Mouse (Mus musculus) ZHBTc4 (cell line): ENCODE results near the gene Frmpd1.

Source experiments
- DNase-seq: peaks from one replicate; pipeline ENCODE4 v3.0.0-alpha.2; 2011; ENCODE audit warnings: low read depth, low spot score

The Frmpd1 gene

DNA sequence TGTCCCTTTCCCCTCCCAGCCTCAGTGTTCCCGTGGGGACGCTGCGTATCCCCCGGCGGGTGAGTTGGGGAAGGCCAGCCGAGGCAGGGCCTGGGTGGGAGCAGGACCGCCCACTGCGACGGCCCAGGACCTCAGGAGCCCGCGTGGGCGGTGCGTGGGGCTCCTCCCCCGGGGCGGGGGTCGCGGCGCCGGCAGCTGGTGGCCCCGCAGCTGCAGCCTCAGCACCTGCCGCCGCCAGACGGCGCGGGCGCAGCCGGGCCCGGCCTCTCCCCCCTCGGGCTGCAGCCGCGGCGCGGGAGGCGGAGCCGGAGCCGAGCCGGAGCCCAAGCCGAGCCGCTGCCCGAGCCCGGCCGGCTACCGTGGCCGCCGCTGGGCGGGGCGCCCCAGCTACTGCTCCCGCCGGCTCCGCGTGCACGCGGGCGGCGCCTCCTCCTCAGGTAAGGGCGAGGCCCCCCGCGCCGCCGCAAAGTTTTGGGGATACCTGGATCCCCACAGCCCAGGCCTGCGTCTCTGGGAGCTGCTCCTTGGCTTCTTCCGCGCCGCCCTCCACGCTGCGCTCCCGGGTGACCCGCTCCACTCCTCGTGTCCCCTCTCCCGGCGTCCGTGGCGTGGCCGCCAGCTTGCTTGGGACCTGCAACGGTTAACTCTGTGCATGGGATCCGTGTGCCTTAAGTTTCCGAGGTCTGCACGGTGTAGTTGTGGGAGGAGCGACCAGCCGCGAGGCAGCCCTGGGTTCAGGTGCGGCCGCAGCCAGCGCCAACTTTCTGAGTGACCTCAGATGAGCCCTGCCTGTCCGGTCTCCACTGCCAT, at the start of gene Frmpd1:
Gene Frmpd1 (plus strand): TSS at position 355 of the 810 bp plus-strand sequence.
- DNase-seq: peak; percentile 48

DNA sequence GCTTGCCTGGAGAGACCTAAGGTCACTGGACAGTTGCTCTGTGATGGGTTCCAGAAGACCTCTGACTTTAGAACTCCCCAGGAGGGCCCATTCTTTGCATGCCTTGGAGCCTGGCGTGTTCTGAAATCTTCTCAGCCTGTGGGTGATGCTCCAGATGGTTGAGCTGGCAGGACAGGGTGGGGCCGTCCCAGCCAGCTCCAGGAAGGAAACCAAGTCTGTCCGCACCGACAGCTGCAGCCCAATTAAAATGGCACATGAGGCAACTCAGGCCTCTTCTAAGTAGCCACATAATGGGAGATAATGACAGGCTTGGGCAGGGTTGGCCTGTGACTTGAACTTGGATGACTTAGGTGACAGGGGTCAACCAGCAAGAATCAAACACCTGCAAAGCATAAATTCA, 47.0 kb upstream of the Frmpd1 start:
- DNase-seq: peak; percentile 18

DNA sequence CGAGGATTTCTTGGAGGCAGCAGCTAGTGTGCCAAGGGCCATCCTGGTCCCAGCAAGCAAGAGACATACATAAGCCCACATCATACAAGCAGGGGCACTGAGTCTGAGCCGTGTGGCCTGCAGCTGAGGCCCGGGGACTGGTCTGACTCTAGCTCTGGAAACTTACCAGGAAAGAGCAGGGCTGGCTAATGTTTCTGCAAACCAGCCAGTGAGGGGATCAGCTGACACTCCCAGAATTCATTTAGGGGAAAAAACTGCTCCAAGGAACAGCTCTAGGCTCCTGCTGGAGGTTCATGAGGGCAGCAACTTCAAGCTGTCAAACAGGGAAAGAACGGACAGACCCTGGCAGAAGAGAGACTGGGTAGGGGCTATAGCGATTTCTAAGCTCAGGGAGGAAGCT, 42.8 kb upstream of the Frmpd1 start:
- no peak for DNase-seq

DNA sequence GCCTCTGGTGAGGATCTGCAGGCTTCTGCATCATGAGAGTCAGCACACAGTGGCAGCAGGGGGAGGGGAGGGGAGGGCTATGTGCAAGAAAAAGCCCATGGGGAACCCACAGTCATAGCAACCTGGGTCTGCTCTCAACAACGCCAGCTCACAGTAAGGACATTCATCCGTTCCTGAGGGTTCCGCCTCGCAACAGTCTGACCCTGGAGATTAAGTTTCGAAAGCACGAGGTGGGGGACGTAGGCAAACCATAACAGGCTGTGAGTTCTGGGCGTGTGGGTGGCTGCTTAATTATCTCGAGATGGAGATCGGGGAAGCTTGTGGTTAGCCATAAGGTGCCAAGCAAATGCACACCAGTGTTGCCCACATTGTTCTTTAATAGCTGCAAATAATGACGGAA, 42.3 kb upstream of the Frmpd1 start:
- DNase-seq: no peak

DNA sequence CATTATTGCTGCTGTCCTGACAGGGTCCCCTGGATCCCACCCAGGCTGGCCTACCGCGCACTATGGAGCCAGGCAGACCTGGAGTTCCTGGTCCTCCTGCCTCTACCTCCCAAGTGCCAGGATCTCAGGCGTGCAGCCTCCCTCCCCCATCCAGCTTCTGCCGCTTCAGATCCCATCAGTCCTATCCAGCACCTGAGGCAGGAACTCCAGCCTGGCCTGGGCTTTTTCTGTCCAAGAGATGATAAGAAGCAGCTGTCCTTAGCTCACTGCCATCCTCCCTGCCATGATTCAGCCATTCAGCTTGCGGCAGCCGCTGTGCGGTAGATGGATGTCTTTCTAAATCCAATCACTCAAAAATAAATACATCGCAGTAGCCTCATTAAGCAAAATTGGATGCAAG, 41.7 kb upstream of the Frmpd1 start:
- DNase-seq: no peak

DNA sequence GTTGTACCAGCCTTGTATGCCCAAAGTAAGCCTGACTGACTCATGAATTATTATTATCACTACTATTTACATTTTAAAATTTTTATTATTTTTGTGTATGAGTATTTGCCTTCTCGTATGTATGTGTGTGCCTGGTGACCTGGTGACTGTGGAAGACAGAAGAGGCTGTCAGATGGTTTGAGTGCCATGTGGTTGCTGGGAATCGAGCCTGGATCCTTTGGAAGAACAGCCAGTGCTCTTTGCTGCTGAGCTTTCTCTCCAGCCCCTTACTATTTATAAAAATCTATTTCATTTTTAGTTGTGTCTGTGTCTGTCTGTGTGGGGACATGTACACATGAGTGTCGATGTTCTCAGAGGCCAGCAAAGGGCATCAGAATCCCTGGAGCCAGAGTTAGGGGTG, 28.2 kb upstream of the Frmpd1 start:
- DNase-seq: no peak

DNA sequence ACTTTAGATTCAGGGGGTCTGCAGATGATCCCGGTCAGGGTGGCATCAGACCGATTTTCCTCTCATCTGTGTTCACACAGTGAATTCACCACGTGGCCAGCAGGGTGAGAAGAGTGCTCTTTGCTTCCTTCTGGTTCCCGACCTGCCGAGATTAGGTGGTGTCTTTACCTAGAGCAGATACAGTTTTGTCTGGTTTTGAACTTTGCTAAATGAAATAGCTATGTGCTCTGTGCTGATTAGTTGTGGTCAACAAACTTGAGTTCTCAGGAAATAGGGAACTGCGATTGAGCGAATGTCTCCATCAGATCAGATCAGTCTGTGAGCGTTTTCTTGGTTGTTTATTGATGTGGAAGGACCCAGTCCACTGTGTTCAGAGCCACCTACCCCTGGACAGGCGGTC, 26.1 kb upstream of the Frmpd1 start:
- DNase-seq: no peak

DNA sequence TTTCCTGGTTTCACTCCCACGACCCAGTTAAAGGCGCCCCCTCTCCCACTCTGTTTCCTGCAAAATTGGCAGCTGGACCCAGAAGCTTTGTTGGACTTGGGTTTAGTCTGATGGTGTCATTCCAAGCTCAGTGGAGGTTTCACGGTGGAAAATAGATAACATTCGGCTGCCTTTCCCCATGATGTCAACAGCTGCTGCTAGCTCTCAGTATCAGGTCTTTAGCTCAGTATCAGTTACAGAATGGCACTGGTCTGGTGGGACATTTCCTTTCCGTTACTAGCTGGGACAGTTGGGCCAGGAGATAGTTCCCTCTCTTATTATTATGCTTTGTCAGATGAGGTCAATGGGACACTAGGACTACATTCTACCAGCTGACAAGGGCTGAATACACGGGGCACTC, 23.9 kb upstream of the Frmpd1 start:
- DNase-seq: no peak

DNA sequence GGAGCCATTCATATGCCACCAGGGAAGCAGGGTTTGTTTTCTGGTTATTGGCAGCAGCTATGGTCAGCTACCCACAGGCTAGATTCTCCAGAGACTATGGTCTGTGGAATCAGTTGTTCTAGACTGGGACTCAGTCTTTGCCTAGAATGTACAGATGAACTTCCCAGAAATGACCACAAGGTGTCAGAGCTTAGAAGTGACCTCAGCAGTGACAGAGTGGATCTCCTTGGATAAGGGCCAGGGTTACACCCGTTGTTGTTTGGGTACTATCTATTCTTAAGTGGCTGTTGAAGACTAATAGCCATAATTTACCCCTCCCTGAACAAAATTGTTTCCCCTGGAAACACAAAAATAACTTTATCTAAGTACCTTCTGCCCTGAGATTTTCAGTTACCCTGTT, 21.0 kb upstream of the Frmpd1 start:
- peak; percentile 52 for DNase-seq

DNA sequence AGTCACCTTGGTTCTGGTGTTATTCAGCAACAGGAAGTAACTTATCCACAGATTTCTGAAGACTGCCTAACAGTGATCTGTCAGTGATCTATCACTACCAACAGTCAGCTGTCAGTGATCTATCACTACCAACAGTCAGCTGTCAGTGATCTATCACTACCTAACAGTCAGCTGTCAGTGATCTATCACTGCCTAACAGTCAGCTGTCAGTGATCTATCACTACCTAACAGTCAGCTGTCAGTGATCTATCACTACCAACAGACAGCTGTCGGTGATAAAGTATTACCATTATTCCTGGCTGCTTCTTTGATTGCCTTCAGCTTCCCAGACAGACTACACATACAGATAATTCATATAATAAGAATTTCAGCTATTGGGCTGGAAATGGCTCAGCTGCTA, 19.2 kb upstream of the Frmpd1 start:
- no peak for DNase-seq

DNA sequence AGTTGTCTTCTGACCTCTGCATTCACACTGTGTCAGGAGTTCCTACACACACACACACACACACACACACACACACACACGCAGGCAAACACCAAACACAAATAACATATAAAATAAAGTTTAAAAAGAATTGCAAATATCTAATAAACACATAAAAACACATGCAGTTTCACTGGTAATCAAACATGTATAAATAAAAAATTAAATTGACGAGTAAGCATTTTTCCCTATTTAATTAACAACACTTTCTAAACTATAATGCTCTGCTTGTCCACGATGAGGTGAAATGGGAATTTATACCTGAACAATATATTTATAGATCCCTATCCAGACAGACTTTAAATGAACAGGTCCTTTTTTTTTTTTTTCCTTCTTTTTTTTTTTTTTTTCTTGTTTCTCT, 18.7 kb upstream of the Frmpd1 start:
- DNase-seq: no peak

DNA sequence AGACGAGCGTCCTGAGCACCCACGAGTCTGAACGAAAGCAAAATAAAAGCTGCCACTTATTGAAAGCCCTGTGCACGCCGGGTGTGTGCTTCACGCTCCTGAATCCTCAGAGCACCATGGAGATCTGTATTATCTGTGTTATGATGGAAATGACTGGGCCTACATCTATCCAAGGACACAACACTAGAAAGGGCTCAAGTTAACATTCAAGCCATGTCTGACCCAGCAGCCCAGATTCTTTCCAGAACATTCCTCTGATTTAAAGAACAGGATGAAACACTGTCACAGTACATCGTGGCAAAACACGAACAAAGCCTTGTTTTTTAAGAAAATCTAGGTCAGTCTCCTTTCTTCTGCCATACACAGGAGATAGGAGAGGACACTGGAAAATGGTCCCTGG, 13.3 kb upstream of the Frmpd1 start:
- no peak for DNase-seq

DNA sequence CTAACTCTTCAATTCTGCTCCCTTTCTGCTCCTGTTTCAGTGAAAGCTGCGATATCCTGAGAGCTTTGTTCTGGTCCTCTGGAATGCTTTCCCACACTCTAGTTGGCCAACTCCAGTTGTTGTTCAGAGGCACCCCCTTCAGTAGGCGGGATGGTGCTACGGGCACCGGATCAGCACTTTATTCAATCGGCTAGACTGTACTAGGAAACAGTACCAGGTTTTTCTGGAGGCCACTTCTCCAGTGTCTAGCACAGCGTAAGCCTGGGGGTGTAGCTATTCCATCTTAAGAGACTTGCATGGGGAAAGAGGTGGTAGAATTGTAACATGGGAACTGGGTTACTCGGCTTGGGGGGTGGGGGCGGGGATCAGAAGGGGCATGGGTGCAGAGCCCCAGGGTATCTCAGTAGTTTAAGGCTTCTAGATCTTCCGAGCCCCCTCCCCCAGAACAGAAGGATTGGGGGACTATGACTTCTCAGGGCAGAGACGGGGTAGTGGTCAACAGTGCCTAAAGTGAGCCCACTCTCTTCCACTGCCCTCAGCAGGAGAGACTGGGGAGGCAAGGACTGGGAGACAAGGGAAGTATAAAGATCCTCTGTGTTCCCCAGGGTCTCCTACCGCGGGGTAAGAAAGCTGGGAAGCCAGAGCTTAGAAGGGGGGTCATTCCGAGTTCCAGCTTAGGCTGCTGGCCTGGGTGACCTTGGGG, 706 bp upstream of the Frmpd1 start:
- peak; percentile 31 for DNase-seq

DNA sequence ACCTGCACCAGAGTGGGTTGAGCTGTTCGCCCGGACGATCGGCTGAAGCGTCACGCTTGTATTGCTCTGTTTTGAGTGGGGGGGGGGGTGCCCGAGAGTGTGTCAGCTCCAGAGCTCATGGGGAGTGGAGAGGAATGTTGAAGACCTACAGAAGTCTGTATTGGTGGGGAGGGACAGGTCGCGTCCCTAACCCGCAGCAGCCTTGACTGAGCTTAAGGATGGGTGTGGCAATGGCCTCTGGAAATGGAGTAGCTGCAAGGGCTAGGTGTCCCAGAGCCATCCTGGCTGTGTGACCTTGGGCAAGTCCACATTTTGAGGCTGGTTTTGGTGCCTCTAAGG, 625 bp downstream of the Frmpd1 start:
- DNase-seq: peak; percentile 27

DNA sequence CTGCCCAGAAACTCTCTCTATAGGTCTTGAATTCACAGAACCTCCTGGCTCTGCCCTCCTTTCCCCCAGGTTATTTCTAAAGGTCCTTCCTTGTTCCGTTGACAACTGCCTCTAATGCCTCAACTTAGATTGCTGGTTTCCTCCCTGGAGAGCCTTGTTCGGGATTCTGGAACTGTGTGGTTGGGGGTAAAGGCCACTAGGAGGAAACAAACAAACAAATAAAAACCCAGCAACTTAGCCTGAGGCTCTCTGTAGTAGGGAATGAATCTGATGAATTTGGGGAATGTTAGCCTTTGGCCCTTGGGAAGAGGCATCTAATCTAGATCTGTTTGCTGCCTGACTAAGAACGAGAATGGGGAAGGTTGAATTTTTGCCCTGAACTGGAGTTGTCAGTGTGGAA, 13.6 kb downstream of the Frmpd1 start:
- peak; percentile 48 for DNase-seq

DNA sequence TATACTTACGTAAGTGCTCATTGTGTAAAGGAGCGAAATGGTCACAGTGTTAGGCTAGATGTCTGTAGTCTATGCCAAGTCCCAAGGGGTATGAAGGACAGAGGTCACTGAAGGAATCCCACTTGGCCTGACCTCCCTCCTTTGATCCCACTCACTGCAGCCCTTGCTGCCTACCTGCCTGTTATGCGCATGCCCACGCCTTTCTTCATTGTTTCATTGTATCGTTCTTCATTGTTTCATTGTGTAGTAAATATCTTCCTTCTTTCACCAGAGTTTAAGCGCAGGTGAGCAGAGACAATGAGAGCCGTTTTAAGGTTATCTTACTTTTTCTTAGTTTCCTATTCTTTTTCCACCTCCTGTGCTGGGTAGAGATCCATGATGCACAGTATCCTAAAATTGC, 18.6 kb downstream of the Frmpd1 start:
- peak; percentile 67 for DNase-seq

DNA sequence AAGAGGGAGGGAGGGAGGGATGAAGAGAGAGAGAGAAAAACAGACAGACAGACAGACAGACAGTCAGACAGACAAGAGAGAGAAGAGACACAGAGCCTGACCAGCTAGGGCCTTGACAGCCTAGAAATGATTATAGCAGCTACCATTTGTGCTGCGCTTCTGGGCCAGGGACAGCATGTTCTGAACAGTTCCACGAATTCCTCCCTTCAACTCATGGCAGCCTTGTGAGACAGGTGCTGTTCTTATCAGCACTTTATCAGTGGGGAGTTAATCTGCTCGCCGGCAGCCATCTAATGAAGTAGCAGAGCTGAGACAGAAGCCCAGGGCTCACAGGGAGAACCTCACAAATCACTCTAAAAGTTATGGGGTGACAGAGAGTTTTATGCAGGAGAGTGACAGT, 22.8 kb downstream of the Frmpd1 start:
- DNase-seq: no peak

DNA sequence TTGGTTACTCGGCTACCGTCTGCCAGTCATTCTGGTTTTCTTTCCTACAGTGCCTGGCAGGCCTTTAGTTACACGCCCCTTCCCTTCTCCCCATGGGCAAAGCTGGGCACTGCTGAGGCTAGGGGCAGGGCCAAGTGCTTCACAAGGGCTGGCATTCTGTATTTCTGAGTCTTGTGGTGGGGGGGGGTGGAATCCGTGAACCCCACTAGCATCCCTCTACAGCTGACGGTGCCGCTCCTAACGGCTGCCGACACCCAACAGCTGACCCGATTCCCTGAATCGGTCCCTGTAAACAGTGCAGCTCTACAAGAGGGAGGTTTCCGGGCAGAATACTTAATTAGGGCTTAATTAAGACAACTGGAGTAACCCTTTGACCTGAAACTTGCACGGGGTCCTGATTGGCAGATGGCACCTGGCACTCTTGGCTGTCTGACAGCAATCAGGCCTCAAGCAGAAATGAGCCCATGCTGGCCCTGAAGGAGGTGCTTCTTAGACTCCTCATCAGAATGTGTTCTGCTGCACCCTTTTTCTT, 24.2 kb downstream of the Frmpd1 start:
- no peak for DNase-seq

DNA sequence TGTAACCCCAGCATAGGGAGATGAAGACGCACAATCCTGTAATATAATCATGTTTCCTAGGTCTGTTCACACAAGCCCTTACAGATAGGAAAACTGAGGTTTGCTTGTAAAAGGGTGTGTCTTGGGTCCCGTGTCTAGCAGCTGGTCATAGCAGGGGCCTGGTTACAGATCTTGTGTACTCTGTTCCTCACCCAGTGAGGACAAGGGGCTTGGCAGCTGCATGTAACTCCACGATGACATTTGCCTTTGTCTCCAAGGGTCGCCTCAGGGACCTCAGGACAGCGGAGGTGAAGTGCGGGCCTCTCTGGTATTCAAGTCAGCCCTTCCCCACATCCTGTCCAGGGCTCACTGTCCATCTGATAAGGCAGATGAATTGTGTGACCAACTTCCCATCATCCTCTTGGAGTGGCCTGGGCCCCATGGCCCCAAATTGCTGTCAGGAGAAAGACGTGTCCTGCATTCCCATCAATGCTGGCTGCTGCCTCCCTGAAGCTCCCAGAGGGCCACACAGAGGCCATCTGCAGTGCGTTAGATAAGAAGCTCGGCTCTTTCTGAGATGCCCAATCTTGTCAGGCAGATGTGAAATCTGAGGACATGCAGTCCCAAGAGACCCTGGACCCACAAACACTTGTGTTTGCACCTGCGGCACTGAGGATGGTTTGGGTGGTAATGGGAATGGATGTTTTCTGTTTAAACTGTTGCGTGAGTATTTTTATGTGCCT, 27.8 kb downstream of the Frmpd1 start:
- no peak for DNase-seq

DNA sequence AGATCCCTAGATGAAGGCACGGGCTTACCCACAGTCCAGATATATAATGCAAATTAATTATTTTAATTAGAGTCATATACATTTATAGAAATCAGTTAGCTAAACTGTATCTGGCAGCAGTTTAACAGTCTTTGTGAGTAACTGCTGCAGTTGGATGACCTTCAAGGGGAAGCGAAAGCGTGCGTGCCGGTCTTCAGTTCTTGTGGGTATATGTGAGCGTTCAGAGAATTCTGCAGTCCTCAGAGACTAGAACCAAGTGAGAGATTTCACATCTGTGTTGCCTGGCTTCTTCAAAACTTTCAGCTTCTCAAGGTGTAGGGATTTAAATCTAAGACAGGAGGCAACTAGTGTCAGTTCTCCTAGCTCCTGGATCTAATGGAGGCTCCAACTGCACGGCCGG, 35.3 kb downstream of the Frmpd1 start:
- DNase-seq: no peak

DNA sequence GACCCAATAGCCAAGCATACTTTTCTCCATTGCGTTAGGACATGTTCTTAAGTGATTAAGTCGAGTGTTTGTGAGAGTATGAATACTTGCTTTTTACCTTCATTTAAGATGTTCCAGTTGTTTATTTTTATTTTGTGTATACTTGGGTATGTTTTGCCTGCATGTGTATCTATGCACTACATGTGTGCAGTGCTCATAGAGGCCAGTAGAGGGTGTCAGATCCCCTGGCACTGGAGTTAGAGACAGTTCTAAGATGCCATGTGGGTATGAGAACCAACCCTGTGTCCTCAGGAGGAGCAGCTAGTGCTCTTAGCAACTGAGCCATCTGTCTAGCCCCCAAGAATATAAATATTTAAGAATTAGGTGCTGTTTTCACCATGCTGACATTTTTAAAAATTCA, 37.7 kb downstream of the Frmpd1 start:
- DNase-seq: peak; percentile 47

DNA sequence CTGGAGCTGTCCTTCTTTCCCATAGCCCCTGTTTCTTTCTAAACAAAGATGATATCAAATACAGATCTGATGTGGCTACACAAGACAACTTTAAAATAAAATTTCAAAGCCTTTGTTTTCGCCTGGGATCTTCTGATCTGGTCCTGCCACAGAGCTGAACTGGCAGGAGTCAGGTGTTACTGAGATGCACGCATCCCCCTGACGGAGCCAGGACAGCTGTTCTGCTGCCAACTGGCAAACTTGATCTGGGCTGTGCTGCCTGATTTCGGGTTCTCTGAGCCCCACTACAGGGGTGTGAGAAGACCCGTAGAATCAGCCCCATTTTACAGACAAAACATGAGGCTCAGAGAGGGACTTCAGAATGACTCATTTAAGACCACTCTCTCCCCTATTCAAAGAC, 45.6 kb downstream of the Frmpd1 start:
- no peak for DNase-seq

DNA sequence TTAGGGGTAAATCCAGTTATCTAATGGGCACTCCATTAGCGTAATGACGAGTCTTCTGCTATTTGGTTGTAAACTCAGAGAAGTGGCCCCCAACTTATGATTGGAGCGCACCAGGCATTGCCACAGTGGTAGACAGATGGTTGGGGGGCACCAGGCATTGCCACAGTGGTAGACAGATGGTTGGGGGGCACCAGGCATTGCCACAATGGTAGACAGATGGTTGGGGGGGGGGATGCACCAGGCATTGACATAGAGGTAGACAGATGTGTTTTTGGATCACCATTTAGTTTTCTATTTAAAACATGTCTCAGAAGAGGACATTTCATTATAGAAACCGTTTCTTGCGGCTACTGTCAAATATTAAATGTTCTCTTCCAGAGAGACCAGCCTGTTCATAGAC, 53.6 kb downstream of the Frmpd1 start:
- no peak for DNase-seq
